Mouse (Mus musculus): ENCODE results near the gene Atg9a. TPM values are rescaled to one million over a fixed set of nuclear protein-coding genes. Genes with fewer than 3 reads are reported as not detected.

Gene Atg9a
- polyA plus RNA-seq, 1 experiment from 2014 or later, result 29.9 TPM

Small RNA genes within 50 kb of the gene (microRNA-seq; reads per million reads assigned to microRNA genes)
- not detected for gene Gm27943

Other genes starting within 250 kb of the Atg9a start
- 0.19 TPM in 1 of 2 replicates, not detected in the other for gene Ihh, start 240.5 kb downstream of the Atg9a start, polyA plus RNA-seq (2016; fragmentation: Nextera tagmentation; extraction: Ambion mirVana)
- 10.1 and 10.9 TPM in 2 replicates for gene Nhej1, start 67.0 kb downstream of the Atg9a start, polyA plus RNA-seq (2016; fragmentation: Nextera tagmentation; extraction: Ambion mirVana)
- not detected in 2 replicates for gene Slc23a3, start 58.3 kb downstream of the Atg9a start, polyA plus RNA-seq (2016; fragmentation: Nextera tagmentation; extraction: Ambion mirVana)
- 48.1 and 50.5 TPM in 2 replicates for gene Cnppd1, start 49.5 kb downstream of the Atg9a start, polyA plus RNA-seq (2016; fragmentation: Nextera tagmentation; extraction: Ambion mirVana)
- 63.5 and 70.6 TPM in 2 replicates for gene Retreg2, start 49.4 kb downstream of the Atg9a start, polyA plus RNA-seq (2016; fragmentation: Nextera tagmentation; extraction: Ambion mirVana)
- 30.4 and 32.8 TPM in 2 replicates for gene Zfand2b, start 23.6 kb downstream of the Atg9a start, polyA plus RNA-seq (2016; fragmentation: Nextera tagmentation; extraction: Ambion mirVana)
- gene Abcb6, start 11.8 kb downstream of the Atg9a start, polyA plus RNA-seq (2016; fragmentation: Nextera tagmentation; extraction: Ambion mirVana), result 30.8 and 36.3 TPM in 2 replicates
- 21.5 and 23.4 TPM in 2 replicates for gene Ankzf1, start within 50 bp of the Atg9a start, polyA plus RNA-seq (2016; fragmentation: Nextera tagmentation; extraction: Ambion mirVana)
- gene Glb1l, start 18.6 kb upstream of the Atg9a start, polyA plus RNA-seq (2016; fragmentation: Nextera tagmentation; extraction: Ambion mirVana), result 22.6 and 22.7 TPM in 2 replicates
- 122 and 132 TPM in 2 replicates for gene Stk16, start 18.6 kb upstream of the Atg9a start, polyA plus RNA-seq (2016; fragmentation: Nextera tagmentation; extraction: Ambion mirVana)
- 8.1 and 9.1 TPM in 2 replicates for gene Tuba4a, start 27.7 kb upstream of the Atg9a start, polyA plus RNA-seq (2016; fragmentation: Nextera tagmentation; extraction: Ambion mirVana)
- not detected in 2 replicates for gene A630095N17Rik, start 39.9 kb upstream of the Atg9a start, polyA plus RNA-seq (2016; fragmentation: Nextera tagmentation; extraction: Ambion mirVana)
- gene Dnajb2, start 44.2 kb upstream of the Atg9a start, polyA plus RNA-seq (2016; fragmentation: Nextera tagmentation; extraction: Ambion mirVana), result 38.1 and 41.5 TPM in 2 replicates
- 6.8 and 7.5 TPM in 2 replicates for gene Ptprn, start 72.3 kb upstream of the Atg9a start, polyA plus RNA-seq (2016; fragmentation: Nextera tagmentation; extraction: Ambion mirVana)
- 29.2 and 32.8 TPM in 2 replicates for gene Resp18, start 86.2 kb upstream of the Atg9a start, polyA plus RNA-seq (2016; fragmentation: Nextera tagmentation; extraction: Ambion mirVana)
- 137 and 140 TPM in 2 replicates for gene Dnpep, start 125.8 kb upstream of the Atg9a start, polyA plus RNA-seq (2016; fragmentation: Nextera tagmentation; extraction: Ambion mirVana)
- gene Des, start 168.1 kb upstream of the Atg9a start, polyA plus RNA-seq (2016; fragmentation: Nextera tagmentation; extraction: Ambion mirVana), result 0.74 and 0.78 TPM in 2 replicates
- 10.0 and 11.3 TPM in 2 replicates for gene Speg, start 183.1 kb upstream of the Atg9a start, polyA plus RNA-seq (2016; fragmentation: Nextera tagmentation; extraction: Ambion mirVana)
- gene Gmppa, start 243.7 kb upstream of the Atg9a start, polyA plus RNA-seq (2016; fragmentation: Nextera tagmentation; extraction: Ambion mirVana), result 54.8 and 55.8 TPM in 2 replicates